Mouse (Mus musculus) thymus, adult 2 months (tissue): ENCODE results near the gene Zfp541.

Source experiments
- CTCF ChIP-seq: fragments of 200-500 bp; IDR thresholded peaks from 2 replicates; pipeline ENCODE4 v1.5.1; 2012; ENCODE audit warnings: mild to moderate bottlenecking, control low read depth, low read length, moderate library complexity, borderline replicate concordance; ENCODE audit not compliant: control insufficient read depth, poor library complexity, insufficient read depth; ENCODE audit errors: extremely low read depth
- POLR2A ChIP-seq: fragments of 200-500 bp; IDR thresholded peaks from 2 replicates; pipeline ENCODE4 v1.6.1; 2012; ENCODE audit warnings: mild to moderate bottlenecking, low read length, control low read depth, moderate library complexity; ENCODE audit not compliant: control insufficient read depth, poor library complexity, insufficient read depth; ENCODE audit errors: extremely low read depth

- TF ChIP-seq CTCF (no peak), POLR2A (no peak)
Observed at GRCm38 (mm10) chr7:16108886-16109542, 47.4 kb downstream of the Zfp541 start.
